Comparison of ENCODE assay signal across 7 mouse cellular contexts in the genomic region with DNA sequence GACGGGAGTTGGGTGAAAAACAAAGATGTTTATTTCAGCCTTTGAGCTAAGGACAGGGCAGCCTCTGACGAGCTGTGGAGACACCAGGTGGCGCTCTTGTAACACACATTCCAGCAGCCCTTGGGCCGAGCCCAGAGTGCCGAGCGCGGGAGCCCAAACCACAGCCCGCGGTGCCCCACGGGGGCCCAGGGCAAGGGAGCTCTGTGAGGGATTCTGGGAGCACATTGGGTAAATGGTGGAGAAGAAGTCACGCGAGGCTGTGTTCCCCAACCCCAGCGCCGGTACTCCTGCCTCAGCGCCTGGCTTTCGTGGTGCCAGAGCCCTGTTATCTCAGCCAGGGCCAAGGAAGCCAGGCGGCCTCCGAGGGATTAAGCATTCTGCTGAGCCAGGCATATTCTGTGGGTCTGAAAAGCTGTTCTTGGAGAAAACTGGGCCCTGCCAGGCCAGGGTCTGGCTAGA. TPM values are rescaled to one million over a fixed set of nuclear protein-coding genes. Genes with fewer than 3 reads are reported as not detected.
DNase-seq lines count a peak whose midpoint lies in the region; ATAC-seq lines count a peak whose summit lies in the region.

No protein-coding gene starts in this region.

- H3K4me1 ChIP-seq in embryonic facial prominence, embryonic 12.5 days = peaks cover 19% of the 10 kb centered on the region
- H3K4me1 ChIP-seq in limb, embryonic 11.5 days (ENCODE audit: control insufficient read depth, insufficient read depth, low read length) = peaks cover 20% of the 10 kb centered on the region; the same call in 1 of the 2 replicates
- peaks cover 5% of the 10 kb centered on the region for H3K4me1 ChIP-seq in midbrain, embryonic 14.5 days (ENCODE audit: control insufficient read depth, insufficient read depth, low read length)

- H3K4me3 ChIP-seq in embryonic facial prominence, embryonic 12.5 days = no peak overlapping the region
- 0 out of 2 replicates have a peak overlapping the region, but pooled peaks have one; percentile 7 for H3K4me3 ChIP-seq in limb, embryonic 11.5 days (ENCODE audit: low read depth, low read length)
- H3K4me3 ChIP-seq in midbrain, embryonic 14.5 days (replicated peaks; ENCODE audit: low read depth, low read length) = peak overlapping the region; percentile 27

- peak overlapping the region; percentile 40 for H3K9ac ChIP-seq in embryonic facial prominence, embryonic 12.5 days
- H3K9ac ChIP-seq in limb, embryonic 11.5 days (ENCODE audit: low read length) = peak overlapping the region; percentile 59; the same call in 1 of the 2 replicates
- H3K9ac ChIP-seq in midbrain, embryonic 14.5 days (replicated peaks; ENCODE audit: low read length) = peak overlapping the region; percentile 36

- H3K4me2 ChIP-seq in embryonic facial prominence, embryonic 12.5 days (replicated peaks) = peak overlapping the region; percentile 44
- H3K4me2 ChIP-seq in limb, embryonic 11.5 days (ENCODE audit: low read depth, severe bottlenecking) = peak overlapping the region; percentile 41
- H3K4me2 ChIP-seq in midbrain, embryonic 14.5 days (ENCODE audit: low read length) = peak overlapping the region; percentile 58

- no peaks in the 10 kb centered on the region for H3K36me3 ChIP-seq in embryonic facial prominence, embryonic 12.5 days
- no peaks in the 10 kb centered on the region for H3K36me3 ChIP-seq in limb, embryonic 11.5 days (ENCODE audit: control insufficient read depth, insufficient read depth, low read length)
- H3K36me3 ChIP-seq in midbrain, embryonic 14.5 days (ENCODE audit: control insufficient read depth, insufficient read depth, low read length) = no peaks in the 10 kb centered on the region

- no peaks in the 10 kb centered on the region for H3K27me3 ChIP-seq in embryonic facial prominence, embryonic 12.5 days
- H3K27me3 ChIP-seq in limb, embryonic 11.5 days (ENCODE audit: control insufficient read depth, insufficient read depth, low read length) = no peaks in the 10 kb centered on the region
- no peaks in the 10 kb centered on the region for H3K27me3 ChIP-seq in midbrain, embryonic 14.5 days (ENCODE audit: control insufficient read depth, insufficient read depth, low read length)

- ATAC-seq in embryonic facial prominence, embryonic 12.5 days (ENCODE audit: insufficient number of reproducible peaks, insufficient read depth, low FRiP score, low TSS enrichment) = peak; percentile 80; the same call in 1 of the 2 replicates
- ATAC-seq in limb, embryonic 11.5 days (ENCODE audit: insufficient number of reproducible peaks, low FRiP score, low TSS enrichment, low read depth) = peak; percentile 78
- ATAC-seq in midbrain, embryonic 14.5 days (ENCODE audit: low FRiP score, low TSS enrichment) = peak; percentile 77

- 3% methylated on average over 18 of the region's 18 CpGs for WGBS in embryonic facial prominence, embryonic 12.5 days
- WGBS in limb, embryonic 11.5 days = 4% methylated on average over 18 of the region's 18 CpGs
- 2% methylated on average over 18 of the region's 18 CpGs for WGBS in midbrain, embryonic 14.5 days

- peak overlapping the region; percentile 90 for H3K27ac ChIP-seq in embryonic facial prominence, embryonic 12.5 days
- peak overlapping the region; percentile 85 for H3K27ac ChIP-seq in limb, embryonic 11.5 days (replicated peaks; ENCODE audit: low read depth, low read length)
- H3K27ac ChIP-seq in midbrain, embryonic 14.5 days (replicated peaks; ENCODE audit: low read depth, low read length) = peak overlapping the region; percentile 68

- H3K9me3 ChIP-seq in embryonic facial prominence, embryonic 12.5 days = no peaks in the 10 kb centered on the region
- H3K9me3 ChIP-seq in limb, embryonic 11.5 days (ENCODE audit: control insufficient read depth, low read length) = no peaks in the 10 kb centered on the region
- H3K9me3 ChIP-seq in midbrain, embryonic 14.5 days (ENCODE audit: control insufficient read depth, low read length) = no peaks in the 10 kb centered on the region

- DNase-seq in adrenal gland, postnatal 25 days = peak; percentile 88
- DNase-seq in heart, adult 18-20 months = peak; percentile 82 to 94
- DNase-seq in kidney, adult 18-20 months = peak; percentile 90
- DNase-seq in limb, embryonic 11.5 days (ENCODE audit: low spot score) = peak; percentile 95
- peak; percentile 94 for DNase-seq in midbrain, embryonic 14.5 days
- DNase-seq in spleen, adult 12 weeks (ENCODE audit: low spot score) = peak; percentile 37

RNA-seq across cellular contexts. Expression of a gene that starts 47.8 kb away (rescaled TPM):
- total RNA-seq in adrenal gland, postnatal 25 days (2021) = 3.5 and 3.6 TPM in 2 replicates
- 0.73 and 2.0 TPM in 2 replicates for polyA plus RNA-seq in embryonic facial prominence, embryonic 12.5 days (2016; fragmentation: Nextera tagmentation; extraction: Ambion mirVana)
- total RNA-seq in heart, adult 18-20 months (2021) = 10 to 100 TPM; 33.8 to 36.4 TPM
- 1.5 and 1.7 TPM in 2 replicates for polyA plus RNA-seq in limb, embryonic 11.5 days (2014; fragmentation: Nextera tagmentation; extraction: Ambion mirVana)
- polyA plus RNA-seq in midbrain, embryonic 14.5 days (2014; fragmentation: Nextera tagmentation; extraction: Ambion mirVana) = 1.2 and 2.0 TPM in 2 replicates

RNA-seq across cellular contexts. Expression of a gene that starts 59.5 kb away (rescaled TPM):
- 0.24 TPM in 1 of 2 replicates, not detected in the other for total RNA-seq in adrenal gland, postnatal 25 days (2021)
- 5.2 and 6.2 TPM in 2 replicates for polyA plus RNA-seq in embryonic facial prominence, embryonic 12.5 days (2016; fragmentation: Nextera tagmentation; extraction: Ambion mirVana)
- total RNA-seq in heart, adult 18-20 months (2021) = under 1 TPM in 1 of 2 experiments, not detected in 1; 0.10 TPM
- 2.4 and 2.9 TPM in 2 replicates for polyA plus RNA-seq in limb, embryonic 11.5 days (2014; fragmentation: Nextera tagmentation; extraction: Ambion mirVana)
- 0.40 and 1.3 TPM in 2 replicates for polyA plus RNA-seq in midbrain, embryonic 14.5 days (2014; fragmentation: Nextera tagmentation; extraction: Ambion mirVana)

Comparison
In these comparisons a context has a peak if more than half of its experiments do, and no peak if none do; other contexts are left out.
1. DNase-seq: peak in every context shown above with its lines; median percentile 95 in limb, embryonic 11.5 days; 94 in midbrain, embryonic 14.5 days; 90 in kidney, adult 18-20 months; 88 in adrenal gland, postnatal 25 days; 88 in heart, adult 18-20 months; 37 in spleen, adult 12 weeks.